Mouse (Mus musculus): ENCODE results near the gene Szrd1.

The Szrd1 gene

DNA sequence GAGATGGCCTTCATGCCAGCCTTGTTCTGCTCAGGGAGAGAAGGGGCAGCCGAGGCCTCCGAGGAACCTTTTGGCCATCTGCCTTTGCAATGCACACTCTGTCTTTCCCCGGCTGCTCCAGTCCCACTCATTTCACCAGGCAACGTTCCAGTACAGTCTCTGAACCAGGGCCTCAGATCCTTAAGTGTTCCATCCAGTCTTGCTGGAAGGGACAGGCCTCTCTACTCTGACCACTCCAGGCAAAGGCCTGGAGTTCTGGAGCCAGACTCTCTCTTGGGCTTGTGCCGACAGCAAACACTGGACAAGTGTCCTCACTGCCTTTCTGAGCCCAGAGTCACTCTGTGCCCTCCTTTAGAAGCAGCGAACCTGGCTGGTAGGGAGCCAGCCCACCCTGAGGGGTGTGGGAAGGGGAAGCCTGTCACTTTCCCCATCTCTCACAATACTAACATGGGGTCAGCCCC, 25.0 kb downstream of the Szrd1 start:
- DNase-seq (ENCODE audit: low spot score): no peak

DNA sequence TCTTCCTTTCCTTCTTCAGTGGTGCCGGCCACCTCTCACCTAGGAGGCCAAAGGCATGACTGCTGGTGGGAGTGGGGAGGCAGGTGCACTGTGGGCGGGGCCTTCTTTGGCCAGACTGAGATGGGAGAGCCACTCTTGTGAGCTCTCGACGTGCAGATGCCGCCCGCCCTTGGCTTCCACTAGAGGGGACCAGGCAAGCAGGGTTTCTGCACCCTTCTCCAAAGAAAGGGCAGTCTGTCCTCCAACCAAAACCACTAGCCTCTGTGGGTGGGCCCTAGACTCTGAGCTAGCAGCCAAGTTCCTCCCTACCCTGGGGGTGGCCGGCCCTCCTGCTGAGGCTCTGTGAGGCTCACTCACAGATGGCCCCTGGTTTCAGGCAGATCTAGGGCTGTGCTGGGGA, 25.7 kb downstream of the Szrd1 start:
- DNase-seq (ENCODE audit: low spot score): no peak

DNA sequence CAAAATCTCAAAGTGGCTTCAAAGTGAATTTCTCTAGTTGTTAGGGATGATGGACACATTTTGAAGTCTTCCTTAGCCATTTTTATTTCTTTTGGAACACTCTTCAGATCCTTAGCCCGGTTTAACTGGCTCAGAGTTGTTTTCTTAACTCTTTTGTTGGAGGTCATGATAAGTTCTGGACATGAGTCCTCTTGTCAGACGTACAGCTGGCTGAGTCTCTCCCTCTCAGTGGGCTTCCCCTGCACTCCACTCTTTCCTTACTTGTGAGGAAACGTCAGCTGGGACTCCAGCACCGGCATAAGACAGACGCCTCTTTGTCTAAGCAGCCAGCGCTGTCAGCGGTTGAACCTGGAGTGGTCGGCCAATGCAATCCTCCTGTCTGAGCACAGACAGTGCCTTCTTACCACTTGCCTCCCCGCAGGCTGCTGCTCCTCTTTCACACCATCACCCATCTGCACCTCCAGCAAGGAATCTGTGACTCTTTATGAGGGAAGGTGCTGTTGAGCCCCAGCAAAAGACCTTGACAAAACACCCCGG, 31.3 kb downstream of the Szrd1 start:
- no peak for DNase-seq (ENCODE audit: low spot score)

DNA sequence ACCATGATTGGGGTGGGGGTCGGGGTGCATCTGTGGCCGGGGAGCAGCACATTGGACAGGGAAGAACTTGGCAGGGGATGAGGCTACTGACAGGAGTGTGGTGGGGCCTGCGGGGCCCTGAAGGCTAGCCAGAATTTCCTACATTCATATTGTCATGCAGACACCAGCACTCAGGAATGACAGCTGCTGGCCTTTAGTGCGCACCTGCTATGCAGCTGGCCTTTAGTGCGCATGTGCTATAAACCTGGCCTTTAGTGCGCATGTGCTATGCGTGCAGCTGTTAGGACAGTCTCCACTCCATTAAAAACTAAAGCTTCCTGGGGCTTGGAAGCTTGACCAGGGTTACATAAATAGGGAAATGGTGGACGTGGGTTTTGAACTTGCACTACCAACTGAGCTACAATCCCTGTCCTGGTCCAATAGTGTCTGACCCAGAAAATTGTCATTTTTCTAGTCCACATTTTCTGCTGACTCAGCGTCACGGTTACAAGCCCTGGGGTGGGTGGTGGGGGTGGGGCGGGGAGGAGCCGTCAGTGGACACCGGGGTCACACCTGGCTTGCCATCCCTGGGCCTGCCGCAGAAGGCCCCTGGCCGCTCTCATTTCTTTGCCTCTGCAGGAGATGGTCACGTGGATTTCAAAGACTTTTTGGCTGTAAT, 32.9 kb downstream of the Szrd1 start:
- DNase-seq (ENCODE audit: low spot score): no peak

DNA sequence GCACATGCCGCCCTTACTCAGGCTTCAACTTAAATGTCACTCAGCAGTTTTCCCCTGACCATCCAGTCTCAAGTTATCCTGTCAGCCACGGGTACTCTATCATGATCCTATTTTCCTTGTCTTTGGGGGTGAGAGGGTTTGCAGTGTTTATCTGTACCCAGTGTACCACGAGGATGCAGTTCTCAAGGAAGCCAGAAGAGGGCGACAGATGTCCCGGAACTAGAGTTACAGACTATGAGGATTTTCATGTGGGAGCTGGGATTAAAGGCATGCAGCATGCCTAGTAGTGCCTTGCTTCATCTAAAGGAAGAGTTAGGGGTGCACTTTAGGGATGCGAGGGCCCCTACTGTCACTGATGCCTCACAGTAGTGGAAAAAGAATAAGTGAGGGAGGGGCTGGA, 37.7 kb downstream of the Szrd1 start:
- DNase-seq (ENCODE audit: low spot score): no peak

DNA sequence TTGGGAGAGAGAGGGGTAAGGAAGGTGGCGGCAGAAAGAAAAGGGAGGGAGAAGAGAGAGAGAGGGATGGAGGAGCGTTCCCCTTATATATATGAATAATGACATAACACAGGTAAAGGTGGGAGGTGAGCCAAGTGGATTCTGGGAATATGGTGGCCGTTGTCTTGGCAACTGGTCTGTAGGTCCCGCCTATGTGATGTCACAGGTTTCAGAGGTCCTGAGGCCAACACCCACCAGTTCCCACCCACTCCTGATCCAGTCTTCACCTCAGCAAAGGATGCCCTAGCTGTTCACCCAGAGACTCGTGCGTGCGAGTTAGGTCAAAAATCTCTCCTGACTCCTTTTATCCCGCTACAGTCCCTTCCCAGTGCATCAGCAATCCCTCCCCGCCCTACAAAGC, 38.3 kb downstream of the Szrd1 start:
- DNase-seq (ENCODE audit: low spot score): no peak

DNA sequence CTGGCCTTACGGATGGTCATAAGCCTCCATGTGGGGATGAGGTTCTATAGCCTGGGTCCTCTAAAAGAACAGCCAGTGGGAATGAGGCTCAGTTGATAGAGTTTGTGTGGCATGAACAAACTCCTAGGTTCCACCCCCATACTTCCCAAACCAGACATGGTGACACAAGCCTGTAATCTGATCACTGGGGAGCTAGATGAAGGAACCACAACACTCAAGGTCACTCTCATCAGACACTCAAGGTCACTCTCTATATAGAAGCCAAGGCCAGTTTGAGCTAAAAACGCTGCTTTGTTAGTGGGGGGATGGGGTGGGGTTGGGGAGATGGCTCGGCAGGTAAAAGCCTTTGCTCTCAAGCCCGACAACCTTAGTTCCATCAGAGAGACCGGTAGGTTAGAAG, 39.6 kb downstream of the Szrd1 start:
- no peak for DNase-seq (ENCODE audit: low spot score)

DNA sequence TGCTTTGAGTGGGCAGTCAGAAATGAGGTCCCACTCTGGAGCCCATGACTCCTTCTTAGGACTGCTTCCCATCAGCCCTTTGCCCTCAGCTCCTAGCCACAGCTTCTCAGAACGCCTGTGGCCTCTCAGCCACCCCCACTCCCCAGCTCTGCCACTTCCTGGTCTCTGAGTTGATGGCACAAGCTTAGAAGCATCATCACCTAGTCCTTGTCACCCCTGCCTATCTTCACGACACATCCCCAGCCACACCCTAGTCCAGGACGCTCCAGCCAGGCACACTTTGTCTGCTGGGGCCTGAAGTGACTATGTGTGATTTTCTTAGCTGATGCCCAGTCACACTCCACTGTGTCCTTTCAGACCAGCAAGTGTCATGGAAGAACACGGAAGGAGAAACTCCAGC, 40.6 kb downstream of the Szrd1 start:
- DNase-seq (ENCODE audit: low spot score): no peak

DNA sequence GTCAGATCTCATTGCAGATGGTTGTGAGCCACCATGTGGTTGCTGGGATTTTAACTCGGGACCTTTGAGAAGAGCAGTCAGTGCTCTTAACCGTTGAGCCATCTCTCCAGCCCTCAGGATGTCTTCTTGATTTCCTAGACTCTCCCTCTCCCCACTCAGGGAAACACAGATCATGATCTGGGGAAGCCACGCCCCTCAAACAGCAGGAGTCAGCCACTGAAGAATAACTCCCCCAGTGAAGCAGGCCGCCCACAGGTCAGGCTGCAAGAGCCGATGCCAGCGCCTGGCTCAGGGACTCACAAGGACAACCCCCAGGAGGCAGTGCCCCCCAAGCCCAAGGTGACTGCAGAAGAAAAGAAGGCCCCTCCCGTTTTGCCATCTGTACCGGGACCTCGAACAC, 42.9 kb downstream of the Szrd1 start:
- DNase-seq (ENCODE audit: low spot score): no peak

DNA sequence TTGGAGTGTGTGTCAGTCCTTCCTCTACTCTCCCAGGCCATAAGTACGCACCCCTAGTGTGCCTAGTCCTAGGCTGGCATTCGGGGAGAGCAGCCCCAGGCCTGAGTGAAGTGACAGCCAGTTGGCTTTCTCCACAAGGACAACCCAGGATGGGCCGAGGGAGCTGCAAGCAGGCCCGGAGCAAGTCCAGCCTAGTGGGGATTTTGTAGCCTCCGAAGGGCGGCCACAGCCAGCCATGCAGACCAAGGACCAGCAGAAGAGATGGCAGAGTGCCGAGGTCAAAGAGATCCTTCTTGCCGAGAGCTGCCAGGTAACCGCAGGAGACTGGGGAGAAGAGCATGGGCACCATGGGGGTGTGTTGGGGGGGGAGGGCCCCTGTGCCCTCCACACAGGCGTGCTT, 44.6 kb downstream of the Szrd1 start:
- no peak for DNase-seq (ENCODE audit: low spot score)

DNA sequence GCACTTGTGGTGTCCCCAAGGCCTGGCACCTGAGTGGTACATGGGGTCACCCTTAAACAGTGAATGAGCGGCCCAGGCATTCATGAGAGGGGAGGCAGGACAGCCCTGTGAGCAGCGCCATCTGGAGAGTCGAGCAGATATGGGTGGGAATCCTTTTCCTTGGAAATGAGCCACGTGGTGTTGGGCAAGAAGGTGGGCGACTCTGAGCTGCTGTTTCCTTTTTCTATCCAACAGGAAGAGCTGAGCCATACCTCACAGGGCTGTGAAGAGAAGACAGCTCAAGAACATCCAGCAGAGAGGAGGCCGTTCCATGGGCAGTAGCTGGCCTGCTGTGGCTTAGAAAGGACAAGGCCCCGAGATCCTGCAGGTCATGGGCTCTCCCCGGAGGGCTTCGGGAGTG, 50.9 kb downstream of the Szrd1 start:
- no peak for DNase-seq (ENCODE audit: low spot score)

DNA sequence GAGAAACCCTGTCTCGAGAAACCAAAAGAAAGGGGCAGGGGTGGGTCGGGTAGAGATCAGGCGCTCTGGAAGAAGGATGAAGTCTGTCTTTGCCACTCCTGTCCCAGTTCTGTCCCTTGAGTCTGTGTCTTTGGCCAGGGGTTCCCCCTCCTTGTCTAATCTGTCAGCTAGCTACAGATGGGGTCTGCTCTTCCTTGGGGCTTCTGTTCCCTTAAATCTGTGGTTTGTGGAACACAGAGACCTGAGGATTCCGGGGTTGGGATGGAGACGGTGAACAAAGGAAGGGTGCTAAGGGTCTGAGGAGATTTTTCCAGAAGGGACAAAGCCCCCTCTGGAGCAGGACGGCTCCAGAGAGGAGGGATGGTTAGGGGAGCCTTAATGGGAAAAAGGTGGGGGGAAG, 51.5 kb downstream of the Szrd1 start, which contains the start of gene Spata21:
Gene Spata21, plus strand, starts transcription at position 301 of the 400 bp plus-strand sequence.
- DNase-seq (ENCODE audit: low spot score): no peak

DNA sequence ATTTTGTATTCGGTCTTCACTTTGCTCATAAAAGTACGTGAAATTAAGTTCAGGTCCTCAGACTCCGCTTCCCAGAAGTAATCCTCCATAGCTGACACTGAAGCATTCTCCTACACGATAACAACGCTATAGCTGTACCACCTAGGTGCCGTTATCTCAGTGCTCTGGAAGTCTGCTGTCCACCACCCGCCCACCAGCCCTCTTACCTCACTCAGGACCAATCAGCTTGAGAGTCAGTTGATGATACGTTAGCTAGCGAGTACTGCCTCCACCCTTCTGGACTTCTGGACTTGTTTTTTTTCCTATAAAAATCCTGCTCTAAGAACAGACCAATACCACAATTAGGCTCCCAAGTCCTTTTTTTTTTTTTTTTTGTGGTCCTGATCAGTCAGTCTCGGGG, 52.7 kb downstream of the Szrd1 start:
- DNase-seq (ENCODE audit: low spot score): no peak

DNA sequence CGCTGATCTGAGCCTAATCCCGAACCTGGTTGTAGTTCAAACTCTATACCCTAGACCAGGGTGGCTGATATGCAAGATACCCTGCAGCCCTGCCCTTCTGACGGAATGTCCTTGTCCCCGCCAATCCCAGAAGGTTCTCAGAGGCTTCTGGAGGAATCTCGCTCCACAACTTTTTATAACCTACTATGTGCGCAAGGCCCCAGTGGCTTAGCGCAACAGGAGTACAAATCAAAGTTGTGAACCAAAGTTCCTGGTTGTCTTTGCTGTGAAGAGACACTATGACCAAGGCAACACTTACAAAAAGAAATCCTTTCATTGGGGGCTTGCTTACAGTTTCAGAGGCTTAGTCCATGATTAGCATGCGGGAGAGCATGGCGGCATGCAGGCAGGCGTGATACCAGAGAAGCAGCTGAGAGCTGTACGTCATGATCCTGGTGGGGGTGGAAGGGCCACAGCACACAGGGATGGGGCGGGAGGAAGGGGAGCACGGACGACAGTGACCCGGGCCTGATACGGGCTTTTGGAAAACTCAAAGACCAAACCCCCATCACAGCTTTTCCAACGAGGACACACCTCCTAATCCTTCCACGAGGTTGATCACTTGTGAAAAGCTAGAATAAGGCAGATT, 61.0 kb downstream of the Szrd1 start:
- no peak for DNase-seq (ENCODE audit: low spot score)

DNA sequence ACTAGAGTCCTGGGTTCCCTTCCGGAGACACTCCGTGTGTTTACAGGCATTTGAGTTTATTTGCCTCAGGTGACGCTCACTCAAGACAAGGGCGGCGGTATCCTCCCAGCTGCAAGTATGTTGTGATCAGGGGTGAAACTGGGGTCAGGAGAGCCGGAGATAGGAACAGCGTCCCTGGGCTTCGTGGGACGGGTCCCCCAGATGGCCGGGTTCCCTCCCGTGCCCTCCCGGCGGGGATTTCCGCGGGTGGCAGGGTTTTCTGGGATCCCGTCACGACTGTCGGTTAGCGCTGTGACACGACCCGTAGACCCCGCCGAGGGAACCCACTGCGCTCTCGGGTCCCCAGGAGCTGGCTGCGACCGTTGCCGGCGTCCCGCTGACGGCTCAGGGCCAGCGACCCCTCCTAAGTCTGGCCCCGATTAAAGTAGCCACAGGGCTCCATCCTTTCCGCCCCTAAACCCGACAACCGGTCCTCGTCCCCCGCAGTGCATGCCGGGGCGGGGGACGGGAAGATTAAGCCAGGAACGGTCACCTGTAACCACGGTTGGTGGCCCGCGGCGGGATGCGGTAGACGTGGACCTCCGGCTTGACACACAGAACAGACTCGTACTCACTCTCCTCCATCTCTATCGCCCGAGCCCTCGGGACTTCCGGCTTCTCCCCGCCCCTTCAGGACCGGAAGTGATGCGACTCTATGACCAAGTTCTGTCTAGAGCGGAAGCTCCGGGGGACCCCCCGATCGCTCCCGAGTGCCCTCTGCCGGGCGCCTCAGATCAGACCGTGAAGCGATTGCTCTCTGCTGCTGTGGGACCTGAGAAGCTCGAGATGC, 61.7 kb downstream of the Szrd1 start, which contains the start of gene Necap2:
Gene Necap2, minus strand, starts transcription at position 677 of the 829 bp plus-strand sequence.
- DNase-seq (ENCODE audit: low spot score): peak; percentile 100

DNA sequence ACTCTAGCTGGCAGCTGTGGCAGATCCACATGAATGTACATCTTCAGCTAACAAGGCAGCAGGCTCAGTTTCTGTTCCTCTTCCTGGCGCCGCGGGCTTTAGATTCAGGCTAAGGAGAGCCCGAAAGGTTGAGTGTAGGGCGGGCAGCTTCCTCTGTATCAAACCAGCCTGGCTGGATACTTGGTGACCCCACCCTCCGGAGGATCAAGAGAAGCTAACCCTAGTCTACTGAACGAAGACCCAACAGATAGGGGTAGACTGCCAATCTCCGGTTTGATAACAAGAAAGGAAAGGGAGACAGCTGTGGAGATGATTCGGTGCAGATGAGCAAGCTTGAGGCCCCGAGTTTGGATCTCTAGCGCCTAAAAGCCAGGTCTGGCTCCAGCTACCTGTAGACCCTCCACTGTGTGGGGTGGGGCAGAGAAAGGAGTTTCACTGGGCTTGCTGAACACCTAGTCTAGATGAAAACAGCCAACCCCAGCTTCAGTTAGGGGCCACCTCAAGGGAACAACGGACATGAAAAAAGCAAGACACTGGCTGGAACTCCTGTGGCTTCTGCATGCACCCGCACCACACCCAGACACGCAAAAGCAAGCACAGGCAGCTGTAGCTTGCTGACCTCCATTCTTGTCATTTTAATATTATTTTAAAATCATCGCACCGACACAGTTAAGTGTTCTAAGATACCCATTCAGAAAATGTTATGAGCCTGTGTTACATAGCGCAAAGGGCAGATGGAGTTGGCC, 62.6 kb downstream of the Szrd1 start:
- DNase-seq (ENCODE audit: low spot score): no peak

DNA sequence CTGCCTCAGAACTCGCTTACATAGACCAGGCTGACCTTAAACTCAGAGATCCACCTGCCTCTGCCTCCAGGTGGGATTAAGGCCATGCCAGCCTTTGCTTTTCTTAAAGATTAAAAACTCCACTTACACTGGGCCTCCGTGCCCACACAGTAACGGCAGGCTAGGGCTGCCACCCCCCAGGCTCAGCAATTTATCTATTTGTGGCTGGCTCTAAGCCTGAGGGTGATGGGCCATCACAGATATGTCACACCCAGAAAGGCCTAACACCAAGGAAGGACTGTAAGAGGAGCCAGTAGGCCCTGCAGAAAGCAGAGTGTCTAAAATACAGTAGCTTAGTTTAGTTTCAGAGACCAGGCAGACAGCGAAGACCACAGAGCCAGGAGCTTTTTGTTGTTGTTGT, 65.5 kb downstream of the Szrd1 start:
- DNase-seq (ENCODE audit: low spot score): no peak

DNA sequence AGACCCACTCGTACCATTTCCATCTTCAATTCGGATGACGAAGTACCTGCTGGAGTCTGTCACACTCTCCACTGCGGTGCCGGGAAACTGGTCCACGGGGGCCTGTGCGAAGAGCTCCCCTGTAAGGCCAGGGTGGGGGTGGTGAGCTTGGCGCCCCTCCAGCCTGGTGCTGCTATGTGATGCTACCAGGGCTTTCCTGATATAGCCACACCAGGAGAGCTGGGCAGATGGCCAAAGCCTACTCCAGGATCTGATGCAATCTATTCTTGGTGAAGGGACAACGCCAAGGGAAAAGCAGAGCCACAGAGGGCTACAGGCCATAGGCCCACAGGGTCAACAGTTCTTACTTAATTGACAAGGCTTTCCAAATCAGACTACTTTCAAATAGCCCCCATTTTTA, 65.9 kb downstream of the Szrd1 start:
- DNase-seq (ENCODE audit: low spot score): peak; percentile 97

DNA sequence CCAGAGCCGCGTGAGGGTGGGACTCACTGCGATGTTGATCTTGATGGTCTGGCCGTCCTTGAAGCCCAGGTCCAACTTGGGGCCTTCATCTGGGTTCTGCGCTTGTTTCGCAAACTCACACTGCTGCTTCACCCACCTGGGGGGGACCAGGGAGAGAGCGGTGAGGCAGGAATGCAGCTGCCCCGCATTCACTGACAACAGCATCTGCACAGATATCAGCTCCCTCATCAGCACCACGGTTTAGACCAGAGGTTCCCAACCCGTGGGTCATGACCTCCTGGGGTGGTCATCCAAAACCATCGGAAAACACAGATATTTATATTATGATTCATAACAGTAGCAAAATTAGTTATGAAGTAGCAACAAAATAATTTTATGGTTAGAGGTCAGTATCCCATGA, 67.1 kb downstream of the Szrd1 start:
- DNase-seq (ENCODE audit: low spot score): no peak

DNA sequence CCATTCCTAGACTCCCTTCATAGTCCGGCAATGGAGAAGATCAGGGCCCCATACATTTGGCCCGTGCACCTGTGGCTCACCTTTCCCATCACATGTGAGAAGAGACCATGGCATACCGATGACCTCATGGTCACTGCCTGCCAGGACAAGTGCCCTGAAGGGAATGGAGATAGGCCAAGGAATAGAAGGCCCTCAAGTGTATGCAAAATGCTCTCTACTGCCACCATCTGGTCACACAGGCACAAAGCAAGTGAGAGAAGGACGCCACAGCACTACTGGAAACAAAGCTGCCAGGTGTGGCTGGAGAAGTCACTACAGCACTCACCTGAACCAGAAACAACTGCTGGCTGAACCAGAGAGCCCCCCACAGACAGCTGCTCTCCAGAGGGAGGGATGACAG, 69.8 kb downstream of the Szrd1 start:
- DNase-seq (ENCODE audit: low spot score): peak; percentile 92

DNA sequence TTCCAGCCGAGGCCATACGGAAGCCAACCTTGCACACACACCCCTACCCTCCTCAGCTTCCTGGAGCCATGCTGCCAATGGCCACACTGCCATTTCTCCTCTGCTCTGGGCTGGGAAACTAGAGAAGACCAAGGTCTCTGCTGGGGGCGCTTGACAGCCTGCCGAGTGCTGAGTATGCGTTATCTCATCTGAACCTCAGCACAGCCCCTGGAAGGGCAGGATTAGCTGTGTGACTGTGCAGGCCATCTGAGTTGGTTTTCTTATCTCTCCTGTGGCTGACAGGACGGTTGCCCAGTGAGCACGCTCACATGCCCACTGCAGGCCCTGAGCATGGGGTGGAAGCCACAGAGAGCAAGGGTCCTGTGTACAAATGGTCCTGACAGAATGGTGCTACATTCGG, 70.9 kb downstream of the Szrd1 start:
- no peak for DNase-seq (ENCODE audit: low spot score)

DNA sequence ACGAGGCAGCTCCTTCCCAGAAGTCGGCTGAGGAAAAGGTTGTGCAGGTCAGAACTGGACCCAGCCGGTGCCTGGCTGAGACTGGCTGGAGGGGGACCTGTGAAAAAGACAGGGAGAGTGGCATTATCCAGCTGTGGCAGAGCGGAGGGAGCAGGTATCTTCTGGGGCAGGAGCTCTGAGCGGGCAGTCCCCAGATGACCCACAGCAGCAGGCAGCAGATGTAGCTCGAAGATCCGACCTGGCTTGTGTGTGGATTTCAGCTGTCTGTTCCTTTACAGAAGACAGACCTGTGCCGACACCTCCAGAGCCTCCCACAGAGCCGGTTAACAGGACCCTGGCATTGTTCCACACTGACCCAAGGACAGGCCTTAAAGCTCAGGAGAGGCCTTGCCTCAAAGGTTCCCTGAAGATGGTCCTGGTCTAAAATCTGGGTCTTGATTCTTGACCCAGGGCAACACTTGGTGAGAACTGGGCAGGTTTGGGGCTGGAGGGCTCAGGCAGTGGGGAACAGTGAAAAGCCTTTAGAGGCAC, 72.0 kb downstream of the Szrd1 start:
- DNase-seq (ENCODE audit: low spot score): peak; percentile 93
